Mouse (Mus musculus): Measurements from ENCODE around the gene Ank3.

DNA sequence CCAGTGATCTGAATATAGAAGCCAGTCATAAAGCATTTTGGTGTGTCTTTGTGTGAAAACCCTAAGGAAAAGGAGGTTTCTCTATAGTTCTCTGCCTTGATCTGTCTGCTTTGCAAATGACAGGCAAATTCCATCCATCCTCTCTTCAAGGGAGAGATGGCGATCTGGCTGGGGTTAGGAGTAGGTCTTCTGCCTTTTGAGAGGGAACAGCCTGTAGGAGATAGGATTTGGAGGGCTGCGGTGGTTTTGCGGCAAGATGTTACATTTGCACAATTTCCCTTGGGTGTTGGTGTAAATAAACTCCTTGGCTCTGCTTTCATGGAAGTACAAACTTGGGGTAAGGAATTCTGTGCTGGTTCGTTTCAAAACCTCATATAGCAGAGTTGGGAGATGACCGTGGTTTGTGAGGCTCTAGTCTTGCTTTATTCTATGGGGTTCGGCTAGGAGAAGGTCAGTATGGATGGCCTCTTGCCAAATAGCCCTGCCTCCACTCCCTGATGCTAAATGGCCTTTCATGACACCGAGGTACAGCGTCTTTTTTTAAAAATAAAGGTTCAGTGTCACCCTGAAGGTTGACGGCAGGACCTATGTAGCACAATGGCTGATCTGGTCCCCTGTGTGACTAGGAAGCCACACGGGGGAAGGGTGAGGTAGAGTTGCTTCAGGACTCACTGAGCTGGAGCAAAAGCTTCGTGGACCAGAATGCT, 309.4 kb downstream of the Ank3 start:
- no peak for TF ChIP-seq POLR2A (IDR thresholded peaks at IDR 0.05; ENCODE audit: borderline replicate concordance, extremely low read depth, low read depth, low read length)
- no peak for TF ChIP-seq CTCF (IDR thresholded peaks at IDR 0.05; ENCODE audit: insufficient read depth, low read length)

Measured in lung, adult 2 months (tissue).